Mouse (Mus musculus) stomach, postnatal 0 days (tissue): ENCODE measurements at regions not wholly inside any gene's neighbourhood (a gene's known extent, or its start where the extent isn't known, plus 50 kb on each side); places are given as distances from the start of the nearest gene placed in this dataset.

Source experiments
- CTCF ChIP-seq: IDR thresholded peaks from 2 replicates; pipeline ENCODE4 v1.5.1; 2016; ENCODE audit warnings: antibody characterized with exemption, low read depth, mild to moderate bottlenecking, moderate library complexity
- EP300 ChIP-seq: optimal IDR thresholded peaks from 2 replicates; pipeline ENCODE3; 2016; ENCODE audit warnings: antibody characterized with exemption

DNA sequence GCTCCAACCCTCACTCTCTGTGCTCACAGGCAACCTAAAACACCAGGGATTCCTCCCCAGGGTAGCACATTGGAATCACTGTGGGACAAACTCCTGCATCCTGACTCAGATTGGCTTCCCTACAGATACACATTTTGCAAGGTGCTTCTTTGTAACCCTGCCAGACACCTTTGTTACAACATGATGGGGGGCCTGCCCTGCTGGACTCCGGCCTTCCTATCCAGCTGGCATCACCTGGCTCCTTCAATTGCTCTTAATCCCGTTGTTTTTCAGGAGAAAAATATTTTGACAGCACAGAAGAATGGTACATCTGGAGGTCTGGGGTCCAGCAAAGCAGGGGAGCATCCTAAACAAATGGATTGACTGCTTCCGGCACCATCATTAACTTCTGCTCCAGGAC lies 242.8 kb downstream of the Snx10 start:
- TF ChIP-seq CTCF (no peak), EP300 (no peak)
